Mouse (Mus musculus): ENCODE results near the gene Afap1l2. TPM values are rescaled to one million over a fixed set of nuclear protein-coding genes. Genes with fewer than 3 reads are reported as not detected.

Gene Afap1l2
- polyA plus RNA-seq, 1 experiment from 2014 or later, result 1.3 TPM

GRCm38 (mm10) chr19:56990367-56991111, 17.5 kb downstream of the Afap1l2 start:
- no peak for ATAC-seq
- H3K4me1 ChIP-seq, result peaks cover 6% of the 10 kb centered on the region; the same call in 1 of the 2 replicates
- no peak overlapping the region for H3K4me2 ChIP-seq
- H3K4me3 ChIP-seq, result no peak overlapping the region
- no peaks in the 10 kb centered on the region for H3K36me3 ChIP-seq
- H3K27ac ChIP-seq, result no peak overlapping the region
- H3K9me3 ChIP-seq (replicated peaks), result no peaks in the 10 kb centered on the region
- no peak overlapping the region for H3K9ac ChIP-seq
- no peaks in the 10 kb centered on the region for H3K27me3 ChIP-seq (replicated peaks)
- WGBS (ENCODE audit: insufficient replicate concordance), result 59% methylated on average over 14 of the region's 14 CpGs

- ATAC-seq, result no peak
Observed at GRCm38 (mm10) chr19:56989171-56989570, 18.9 kb downstream of the Afap1l2 start.

GRCm38 (mm10) chr19:56984229-56984628, 23.8 kb downstream of the Afap1l2 start:
- no peaks in the 10 kb centered on the region for H3K36me3 ChIP-seq
- H3K4me1 ChIP-seq, result peaks cover 25% of the 10 kb centered on the region
- H3K9me3 ChIP-seq (replicated peaks), result no peaks in the 10 kb centered on the region
- H3K27ac ChIP-seq, result no peak overlapping the region
- WGBS (ENCODE audit: insufficient replicate concordance), result 55% methylated on average over 4 of the region's 4 CpGs
- H3K4me2 ChIP-seq, result no peak overlapping the region
- no peak overlapping the region for H3K9ac ChIP-seq
- no peak for ATAC-seq
- H3K27me3 ChIP-seq (replicated peaks), result no peaks in the 10 kb centered on the region
- H3K4me3 ChIP-seq, result no peak overlapping the region

More at GRCm38 (mm10) chr19:56989171-56989570, 18.9 kb downstream of the Afap1l2 start:
- H3K4me3 ChIP-seq, result no peak overlapping the region
- no peaks in the 10 kb centered on the region for H3K36me3 ChIP-seq
- H3K4me1 ChIP-seq, result peaks cover 9% of the 10 kb centered on the region
- no peak overlapping the region for H3K4me2 ChIP-seq
- no peaks in the 10 kb centered on the region for H3K27me3 ChIP-seq (replicated peaks)
- no peaks in the 10 kb centered on the region for H3K9me3 ChIP-seq (replicated peaks)
- no peak overlapping the region for H3K27ac ChIP-seq
- no peak overlapping the region for H3K9ac ChIP-seq
- 68% methylated on average over 8 of the region's 8 CpGs for WGBS (ENCODE audit: insufficient replicate concordance)

GRCm38 (mm10) chr19:56983757-56984156, 24.3 kb downstream of the Afap1l2 start:
- ATAC-seq, result no peak
- WGBS (ENCODE audit: insufficient replicate concordance), result 47% methylated on average over 10 of the region's 10 CpGs

GRCm38 (mm10) chr19:56981760-56982159, 26.3 kb downstream of the Afap1l2 start:
- Histone ChIP-seq H3K36me3 (no peaks in the 10 kb centered on the region), H3K9ac (no peak overlapping the region), H3K4me3 (no peak overlapping the region), H3K4me1 (peaks cover 23% of the 10 kb centered on the region), H3K27me3 (replicated peaks) (no peaks in the 10 kb centered on the region), H3K27ac (no peak overlapping the region), H3K9me3 (replicated peaks) (no peaks in the 10 kb centered on the region), H3K4me2 (no peak overlapping the region)
- ATAC-seq, result no peak
- WGBS (ENCODE audit: insufficient replicate concordance), result 81% methylated on average over 9 of the region's 9 CpGs

More at GRCm38 (mm10) chr19:56983757-56984156, 24.3 kb downstream of the Afap1l2 start:
- Histone ChIP-seq H3K9me3 (replicated peaks) (no peaks in the 10 kb centered on the region), H3K4me3 (no peak overlapping the region), H3K27me3 (replicated peaks) (no peaks in the 10 kb centered on the region), H3K36me3 (no peaks in the 10 kb centered on the region), H3K27ac (no peak overlapping the region), H3K9ac (no peak overlapping the region), H3K4me1 (peaks cover 25% of the 10 kb centered on the region), H3K4me2 (no peak overlapping the region)

GRCm38 (mm10) chr19:56980803-56981202, 27.2 kb downstream of the Afap1l2 start:
- no peaks in the 10 kb centered on the region for H3K36me3 ChIP-seq
- ATAC-seq, result no peak
- H3K9ac ChIP-seq, result no peak overlapping the region
- H3K27ac ChIP-seq, result no peak overlapping the region
- no peaks in the 10 kb centered on the region for H3K27me3 ChIP-seq (replicated peaks)
- H3K4me1 ChIP-seq, result peaks cover 23% of the 10 kb centered on the region
- no peaks in the 10 kb centered on the region for H3K9me3 ChIP-seq (replicated peaks)
- no peak overlapping the region for H3K4me2 ChIP-seq
- 79% methylated on average over 2 of the region's 2 CpGs for WGBS (ENCODE audit: insufficient replicate concordance)
- H3K4me3 ChIP-seq, result no peak overlapping the region

- Histone ChIP-seq H3K36me3 (no peaks in the 10 kb centered on the region), H3K27ac (peak overlapping the region; percentile 34; the same call in 1 of the 2 replicates), H3K4me1 (peaks cover 10% of the 10 kb centered on the region; the same call in 1 of the 2 replicates), H3K27me3 (replicated peaks) (no peaks in the 10 kb centered on the region), H3K9ac (no peak overlapping the region), H3K9me3 (replicated peaks) (no peaks in the 10 kb centered on the region), H3K4me2 (no peak overlapping the region), H3K4me3 (no peak overlapping the region)
- WGBS (ENCODE audit: insufficient replicate concordance), result 55% methylated on average over 19 of the region's 19 CpGs
- ATAC-seq, result peak; percentile 58; the same call in 1 of the 2 replicates
Observed at GRCm38 (mm10) chr19:56976962-56977948, 30.8 kb downstream of the Afap1l2 start.

GRCm38 (mm10) chr19:56976515-56976914, 31.5 kb downstream of the Afap1l2 start:
- no peaks in the 10 kb centered on the region for H3K36me3 ChIP-seq
- 80% methylated on average over 5 of the region's 5 CpGs for WGBS (ENCODE audit: insufficient replicate concordance)
- ATAC-seq, result no peak
- H3K27ac ChIP-seq, result no peak overlapping the region
- no peaks in the 10 kb centered on the region for H3K27me3 ChIP-seq (replicated peaks)
- H3K9ac ChIP-seq, result no peak overlapping the region
- no peak overlapping the region for H3K4me2 ChIP-seq
- H3K9me3 ChIP-seq (replicated peaks), result no peaks in the 10 kb centered on the region
- no peak overlapping the region for H3K4me3 ChIP-seq
- H3K4me1 ChIP-seq, result peaks cover 4% of the 10 kb centered on the region; the same call in 1 of the 2 replicates

GRCm38 (mm10) chr19:56975502-56975901, 32.5 kb downstream of the Afap1l2 start:
- no peak for ATAC-seq
- Histone ChIP-seq H3K4me2 (no peak overlapping the region), H3K9me3 (replicated peaks) (no peaks in the 10 kb centered on the region), H3K4me3 (no peak overlapping the region), H3K4me1 (peaks cover 4% of the 10 kb centered on the region; the same call in 1 of the 2 replicates), H3K9ac (no peak overlapping the region), H3K27ac (no peak overlapping the region), H3K27me3 (replicated peaks) (no peaks in the 10 kb centered on the region), H3K36me3 (no peaks in the 10 kb centered on the region)
- WGBS (ENCODE audit: insufficient replicate concordance), result 76% methylated on average over 3 of the region's 3 CpGs

- 75% methylated on average over 4 of the region's 4 CpGs for WGBS (ENCODE audit: insufficient replicate concordance)
- Histone ChIP-seq H3K9me3 (replicated peaks) (no peaks in the 10 kb centered on the region), H3K4me3 (no peak overlapping the region), H3K36me3 (no peaks in the 10 kb centered on the region), H3K9ac (no peak overlapping the region), H3K4me2 (no peak overlapping the region), H3K4me1 (peaks cover 4% of the 10 kb centered on the region; the same call in 1 of the 2 replicates), H3K27ac (no peak overlapping the region), H3K27me3 (replicated peaks) (no peaks in the 10 kb centered on the region)
- ATAC-seq, result no peak
Observed at GRCm38 (mm10) chr19:56974159-56974558, 33.9 kb downstream of the Afap1l2 start.

GRCm38 (mm10) chr19:56972768-56973167, 35.3 kb downstream of the Afap1l2 start:
- WGBS (ENCODE audit: insufficient replicate concordance), result 66% methylated on average over 2 of the region's 2 CpGs
- H3K4me2 ChIP-seq, result no peak overlapping the region
- H3K27ac ChIP-seq, result no peak overlapping the region
- H3K9me3 ChIP-seq (replicated peaks), result no peaks in the 10 kb centered on the region
- H3K36me3 ChIP-seq, result no peaks in the 10 kb centered on the region
- H3K4me1 ChIP-seq, result peaks cover under 1% of the 10 kb centered on the region; the same call in 1 of the 2 replicates
- no peak overlapping the region for H3K9ac ChIP-seq
- no peak for ATAC-seq
- no peak overlapping the region for H3K4me3 ChIP-seq
- no peaks in the 10 kb centered on the region for H3K27me3 ChIP-seq (replicated peaks)

GRCm38 (mm10) chr19:56971347-56971746, 36.7 kb downstream of the Afap1l2 start:
- Histone ChIP-seq H3K4me2 (no peak overlapping the region), H3K9ac (no peak overlapping the region), H3K27me3 (replicated peaks) (no peaks in the 10 kb centered on the region), H3K27ac (no peak overlapping the region), H3K9me3 (replicated peaks) (no peaks in the 10 kb centered on the region), H3K4me3 (no peak overlapping the region), H3K4me1 (no peaks in the 10 kb centered on the region), H3K36me3 (no peaks in the 10 kb centered on the region)
- WGBS (ENCODE audit: insufficient replicate concordance), result 48% methylated on average over 7 of the region's 7 CpGs
- no peak for ATAC-seq

All from liver, embryonic 12.5 days (tissue).